Mouse (Mus musculus) heart, postnatal 36 days (tissue): ENCODE measurements at regions not wholly inside any gene's neighbourhood (a gene's known extent, or its start where the extent isn't known, plus 50 kb on each side); places are given as distances from the start of the nearest gene placed in this dataset.

ENCODE experiments used
- DNase-seq, 2 experiments: peaks; one replicate each; pipeline ENCODE4 v3.0.0; 2021 to 2022
- intact Hi-C: fragments of 180-260 bp; cut with DNase I; formaldehyde crosslinking; loops from one replicate; pipeline ENCODE4 v1.15.1; 2025

DNA sequence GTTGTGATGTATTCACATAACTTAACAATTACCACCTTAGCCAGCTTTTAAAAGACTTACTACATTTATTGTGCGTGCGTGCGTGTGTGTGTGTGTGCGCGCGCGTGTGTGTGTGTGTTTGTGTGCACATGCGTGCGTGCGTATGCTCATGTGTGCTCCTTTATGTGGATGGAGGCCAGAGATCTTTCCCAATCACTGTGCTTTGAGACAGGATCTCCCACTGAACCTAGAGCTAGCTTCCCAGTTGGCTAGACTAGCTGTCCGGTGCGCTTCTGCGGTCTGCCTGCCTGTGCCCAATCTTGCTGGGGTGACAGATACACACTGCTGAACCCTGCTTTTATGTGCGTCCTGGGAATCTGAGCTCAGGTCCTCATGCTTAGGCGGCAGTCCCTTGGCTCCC lies 50.1 kb upstream of the Arhgap29 start:
- intact Hi-C loops: no loop called here
- DNase-seq: no peak

- intact Hi-C loops: no loop called here
- DNase-seq: no peak
Measured at GRCm38 (mm10) chr3:121900429-121900844, 51.9 kb upstream of the Arhgap29 start.

DNA sequence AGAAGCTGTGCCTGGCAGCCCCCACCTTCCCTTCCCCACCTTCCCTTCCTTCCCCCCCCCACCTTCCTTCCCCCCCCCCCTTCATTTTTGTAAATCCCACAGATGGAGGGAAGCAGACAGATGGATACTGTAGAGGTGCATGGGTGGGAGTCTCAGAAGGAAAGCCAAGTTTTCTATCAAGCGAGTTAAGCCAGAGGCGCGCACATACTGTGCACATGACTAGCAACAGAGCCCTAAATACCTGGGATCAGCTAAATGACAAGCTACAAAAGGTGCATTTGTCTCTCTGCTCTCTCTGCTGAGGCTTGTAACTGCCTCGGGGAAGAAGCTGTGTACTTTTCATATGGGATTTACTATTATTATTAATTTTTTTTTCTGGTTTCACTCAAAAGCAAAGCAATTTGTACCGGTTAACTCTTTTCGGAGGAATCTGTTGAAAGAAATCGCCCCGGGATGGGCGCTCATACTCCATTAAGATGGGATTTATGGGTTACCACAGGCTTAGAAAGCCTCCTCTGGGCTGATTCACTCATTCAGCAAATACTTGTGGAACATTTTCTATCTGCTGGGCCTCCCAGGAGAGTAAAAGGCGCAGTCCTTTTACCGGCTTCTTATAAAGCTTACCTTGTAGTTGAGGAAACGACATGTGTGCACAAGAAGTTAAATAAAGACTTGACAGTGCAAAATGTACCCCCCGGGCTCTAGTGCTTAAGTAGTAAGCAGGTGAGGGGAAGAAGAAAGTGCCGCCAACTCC lies 54.3 kb upstream of the Arhgap29 start:
- DNase-seq: no peak
- intact Hi-C loops: no loop called here

DNA sequence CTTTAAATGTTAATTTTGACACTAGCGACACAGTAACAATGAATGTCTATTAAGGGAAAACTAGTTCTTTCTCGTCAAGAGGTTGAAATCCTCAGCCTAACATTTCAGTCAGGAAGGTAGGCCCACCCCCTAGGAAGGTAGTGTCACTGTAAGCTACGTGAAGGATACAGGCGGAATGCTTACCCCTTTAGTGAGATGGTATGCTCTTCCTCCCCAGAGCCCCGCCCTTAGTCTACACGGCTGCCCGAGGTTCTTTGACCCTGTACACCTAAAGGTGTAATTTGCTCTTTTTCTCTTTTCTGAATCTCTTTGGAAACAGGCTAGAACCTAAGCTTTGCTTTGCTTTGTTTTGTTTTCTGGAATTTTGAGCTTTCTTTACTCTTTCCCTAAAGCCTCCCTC lies 58.7 kb upstream of the Arhgap29 start:
- intact Hi-C loops: no loop called here
- DNase-seq: no peak

DNA sequence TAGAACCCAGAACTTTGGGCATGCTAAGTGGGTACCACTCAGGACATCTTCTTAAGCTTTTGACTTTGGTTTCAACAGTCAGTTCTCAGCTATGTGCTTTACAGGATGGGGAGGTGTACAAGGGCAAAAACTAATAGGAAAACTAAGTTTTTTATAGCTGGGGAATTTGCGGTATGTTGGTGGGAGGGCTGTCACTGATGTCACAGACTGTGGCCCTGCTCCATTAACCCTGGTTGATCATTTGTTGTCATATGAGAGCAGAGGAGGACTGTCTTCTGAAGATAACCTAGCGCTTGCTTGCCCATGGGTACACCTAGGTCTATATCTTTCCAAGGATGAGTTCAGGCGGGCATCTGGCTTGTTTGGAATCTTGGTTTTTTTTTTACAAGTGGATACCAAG lies 59.7 kb upstream of the Arhgap29 start:
- DNase-seq: no peak
- intact Hi-C loops: no loop called here

DNA sequence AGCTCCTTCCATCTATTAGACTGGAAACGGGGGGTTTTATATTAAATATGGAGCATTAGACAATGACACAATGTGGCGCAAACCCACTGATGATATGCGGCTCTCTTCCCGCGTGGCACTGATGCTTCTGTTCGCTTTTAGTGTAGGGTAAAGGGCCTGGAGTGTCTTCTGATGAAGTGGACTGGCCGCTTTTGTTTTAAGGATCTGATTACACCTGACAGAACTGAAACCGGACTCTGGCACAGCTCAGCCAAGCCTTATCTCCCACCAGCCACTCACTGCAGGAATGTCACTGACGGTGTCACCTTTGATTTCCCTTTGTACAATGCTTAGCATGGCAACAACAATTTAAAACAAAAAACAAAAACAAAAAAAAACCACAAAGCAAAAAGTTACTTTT lies 61.0 kb upstream of the Arhgap29 start:
- intact Hi-C loops: no loop called here

GRCm38 (mm10) chr3:121890563-121890962 lies 61.8 kb upstream of the Arhgap29 start:
- intact Hi-C loops: no loop called here
- DNase-seq: peak; percentile 30 to 38

More for the DNA sequence above, 61.0 kb upstream of the Arhgap29 start:
- peak in 1 of 2 experiments; percentile 28 for DNase-seq

DNA sequence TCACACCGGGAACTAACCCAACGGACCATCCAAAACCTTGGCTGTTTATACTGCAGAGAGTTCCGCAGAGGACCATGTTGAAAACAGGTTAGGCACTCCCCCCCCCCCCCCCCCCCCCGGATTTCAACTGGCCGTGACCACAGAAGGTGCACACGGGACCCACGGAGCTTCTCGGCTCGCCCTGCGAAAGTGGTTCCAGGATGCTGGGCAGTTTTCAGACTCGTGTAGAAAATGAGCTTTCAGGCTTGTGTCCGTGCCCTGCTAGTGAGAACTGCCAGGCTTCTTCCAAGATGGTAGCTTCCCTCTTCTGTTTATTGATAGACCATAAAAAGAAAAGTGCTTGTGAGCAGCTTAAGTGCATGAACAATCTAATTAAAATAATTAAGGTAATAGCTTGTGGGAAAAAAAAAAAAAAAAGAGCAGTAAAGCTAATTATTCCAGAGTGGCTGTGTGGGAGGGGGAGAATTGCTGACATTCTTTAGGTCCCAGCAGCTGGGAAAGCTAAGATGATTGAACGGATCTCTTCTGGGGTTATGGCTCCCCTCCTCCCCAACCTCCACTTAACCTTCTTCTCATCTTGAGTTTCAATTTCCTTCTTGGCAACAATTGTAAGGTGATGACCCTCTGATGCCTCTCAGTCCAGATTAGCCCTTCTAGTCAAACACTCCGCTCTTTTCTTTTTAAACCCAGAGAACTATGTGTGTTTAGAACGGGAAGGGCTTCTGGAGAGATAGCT lies 65.3 kb upstream of the Arhgap29 start:
- intact Hi-C loops: loop anchor here (2.0 to 10.0 kb wide), 5 partner anchors 66 to 750 kb away; partner anchors contain the start of genes Arhgap29, Dnttip2 and Slc44a3
- DNase-seq: no peak

DNA sequence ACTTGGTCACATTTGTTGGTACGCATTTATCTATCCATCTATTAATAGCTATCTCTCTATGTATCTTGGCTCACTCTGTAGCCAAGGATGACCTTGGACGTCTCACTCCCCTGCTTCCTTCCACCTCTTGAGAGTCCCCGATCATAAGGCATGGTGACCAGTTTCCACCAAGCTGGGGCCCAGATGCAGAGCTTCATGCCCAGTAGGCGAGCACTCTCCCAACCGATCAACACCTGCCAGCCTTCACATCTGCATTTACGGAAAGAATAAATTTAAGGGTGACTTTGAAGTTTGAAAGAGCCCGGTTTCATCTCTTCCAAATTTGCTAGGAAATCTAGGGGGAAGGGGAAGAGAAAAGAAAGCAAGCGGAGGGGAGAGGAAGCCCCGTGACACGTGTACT lies 66.0 kb upstream of the Arhgap29 start:
- intact Hi-C loops: loop anchor here (2.0 to 10.0 kb wide), 5 partner anchors 66 to 751 kb away; partner anchors contain the start of genes Arhgap29, Dnttip2 and Slc44a3
- peak in 1 of 2 experiments; percentile 35 for DNase-seq

DNA sequence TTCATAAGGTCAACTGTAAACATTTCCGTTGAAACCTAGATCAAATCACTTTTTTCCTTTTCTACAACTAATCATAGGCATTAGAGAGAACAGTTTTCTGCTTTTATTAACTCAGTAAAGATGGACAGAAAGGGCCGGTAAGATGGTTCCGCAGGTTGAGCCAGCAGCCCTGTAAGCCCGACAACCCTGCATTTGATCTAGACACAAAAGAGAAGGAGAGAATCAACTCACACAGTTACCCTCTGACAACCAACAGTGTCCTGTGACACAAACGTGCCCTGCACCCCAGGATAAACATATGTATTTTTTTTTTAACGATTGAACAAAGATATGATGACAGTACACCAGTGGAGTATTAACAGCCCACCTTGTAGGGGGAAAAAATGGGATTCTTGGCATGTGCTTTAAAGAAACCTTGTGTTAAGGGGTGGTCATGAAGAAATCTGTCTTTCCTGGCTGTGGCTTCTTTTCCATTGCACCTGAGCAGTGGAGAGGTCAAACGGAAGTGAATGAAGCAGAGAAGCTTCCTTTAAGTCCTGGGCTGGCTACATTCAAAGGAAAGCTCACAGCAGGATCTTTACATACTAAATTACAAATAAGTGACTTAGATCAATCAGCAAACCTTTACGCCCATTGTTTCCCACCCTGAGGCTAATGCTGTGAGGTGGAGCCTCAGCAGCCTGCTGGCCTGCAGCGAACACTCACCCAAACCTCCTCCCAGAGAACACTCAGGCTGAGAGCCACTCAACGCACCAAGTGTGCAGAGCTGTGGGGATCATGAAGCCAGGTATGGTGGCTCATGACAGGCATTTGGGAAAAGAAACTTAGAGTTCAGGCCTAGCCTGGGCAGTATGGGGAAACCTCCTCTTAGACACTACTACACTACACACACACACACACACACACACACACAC lies 66.8 kb upstream of the Arhgap29 start:
- intact Hi-C loops: loop anchor here (1.0 to 10.0 kb wide), 8 partner anchors 67 to 752 kb away; partner anchors contain the start of genes Arhgap29, Dnttip2 and Slc44a3
- peak in 1 of 2 experiments; percentile 28 for DNase-seq

DNA sequence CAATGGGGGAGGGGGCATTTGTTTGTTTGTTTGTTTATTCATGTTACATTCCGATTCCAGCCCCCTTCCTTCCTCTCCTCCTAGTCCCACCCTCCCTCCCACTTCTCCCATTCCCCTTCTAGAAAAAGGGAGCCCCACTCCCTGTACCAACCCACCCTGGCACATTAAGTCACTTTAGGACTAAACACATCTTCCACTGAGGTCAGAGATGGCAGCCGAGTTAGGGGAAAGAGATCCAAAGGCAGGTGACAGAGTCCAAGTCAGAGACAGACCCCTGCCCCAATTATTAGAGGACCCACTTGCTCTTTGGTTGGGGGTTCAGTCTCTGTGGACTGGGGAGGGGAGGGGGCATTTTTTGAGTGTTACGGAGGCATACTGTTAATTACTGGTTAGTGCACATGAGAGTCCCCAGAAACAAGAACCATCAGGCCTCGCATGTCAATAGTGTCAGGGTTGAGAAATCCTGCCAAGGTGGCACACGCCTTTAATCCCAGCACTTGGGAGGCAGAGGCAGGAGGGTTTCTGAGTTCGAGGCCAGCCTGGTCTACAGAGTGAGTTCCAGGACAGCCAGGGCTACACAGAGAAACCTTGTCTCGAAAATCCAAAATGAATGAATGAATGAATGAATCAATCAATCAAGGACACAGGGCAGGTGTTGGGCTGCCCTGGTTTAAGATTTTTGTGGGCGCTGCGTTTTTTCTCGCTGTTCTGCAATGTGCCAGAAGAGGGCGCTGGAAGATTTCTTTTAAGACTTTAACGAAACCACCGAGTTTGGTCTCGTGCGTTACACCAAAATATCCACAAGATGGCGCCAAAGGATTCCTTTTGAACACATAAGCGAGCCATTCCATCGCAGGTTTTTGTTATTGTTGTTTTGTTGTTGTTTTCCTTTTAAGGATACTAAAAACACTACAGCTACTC lies 67.8 kb upstream of the Arhgap29 start:
- intact Hi-C loops: loop anchor here (1.0 to 10.0 kb wide), 7 partner anchors 220 to 753 kb away; partner anchors contain the start of genes Dnttip2 and Slc44a3
- DNase-seq: peak; percentile 89 to 93

- no peak for DNase-seq
- intact Hi-C loops: loop anchor here (10.0 kb wide), 3 partner anchors 346 to 584 kb away; partner anchors contain the start of genes Dnttip2 and Slc44a3
Measured at GRCm38 (mm10) chr3:121880355-121880754, 65.3 kb upstream of the Abcd3 start.

GRCm38 (mm10) chr3:121875072-121875471 lies 60.0 kb upstream of the Abcd3 start:
- DNase-seq: no peak
- intact Hi-C loops: loop anchor here (5.0 kb wide), 1 partner anchor 767 kb away; no protein-coding TSS in a partner anchor

GRCm38 (mm10) chr3:121874576-121874975 lies 59.5 kb upstream of the Abcd3 start:
- intact Hi-C loops: no loop called here
- DNase-seq: no peak

GRCm38 (mm10) chr3:121873572-121873971 lies 58.5 kb upstream of the Abcd3 start:
- DNase-seq: no peak
- intact Hi-C loops: no loop called here

- no peak for DNase-seq
- intact Hi-C loops: no loop called here
Measured at GRCm38 (mm10) chr3:121872685-121873084, 57.6 kb upstream of the Abcd3 start.

GRCm38 (mm10) chr3:121871795-121872194 lies 56.7 kb upstream of the Abcd3 start:
- intact Hi-C loops: no loop called here
- no peak for DNase-seq

- intact Hi-C loops: no loop called here
- no peak for DNase-seq
Measured at GRCm38 (mm10) chr3:121870726-121871125, 55.6 kb upstream of the Abcd3 start.

GRCm38 (mm10) chr3:121869694-121870093 lies 54.6 kb upstream of the Abcd3 start:
- intact Hi-C loops: no loop called here
- DNase-seq: no peak
